Mouse (Mus musculus) urinary bladder, postnatal 25 days (tissue): ENCODE results near the gene Hoxa3.

Experiments
- DNase-seq: peaks from one replicate; pipeline ENCODE4 v3.0.0; 2022; ENCODE audit warnings: low spot score

The Hoxa3 gene

DNA sequence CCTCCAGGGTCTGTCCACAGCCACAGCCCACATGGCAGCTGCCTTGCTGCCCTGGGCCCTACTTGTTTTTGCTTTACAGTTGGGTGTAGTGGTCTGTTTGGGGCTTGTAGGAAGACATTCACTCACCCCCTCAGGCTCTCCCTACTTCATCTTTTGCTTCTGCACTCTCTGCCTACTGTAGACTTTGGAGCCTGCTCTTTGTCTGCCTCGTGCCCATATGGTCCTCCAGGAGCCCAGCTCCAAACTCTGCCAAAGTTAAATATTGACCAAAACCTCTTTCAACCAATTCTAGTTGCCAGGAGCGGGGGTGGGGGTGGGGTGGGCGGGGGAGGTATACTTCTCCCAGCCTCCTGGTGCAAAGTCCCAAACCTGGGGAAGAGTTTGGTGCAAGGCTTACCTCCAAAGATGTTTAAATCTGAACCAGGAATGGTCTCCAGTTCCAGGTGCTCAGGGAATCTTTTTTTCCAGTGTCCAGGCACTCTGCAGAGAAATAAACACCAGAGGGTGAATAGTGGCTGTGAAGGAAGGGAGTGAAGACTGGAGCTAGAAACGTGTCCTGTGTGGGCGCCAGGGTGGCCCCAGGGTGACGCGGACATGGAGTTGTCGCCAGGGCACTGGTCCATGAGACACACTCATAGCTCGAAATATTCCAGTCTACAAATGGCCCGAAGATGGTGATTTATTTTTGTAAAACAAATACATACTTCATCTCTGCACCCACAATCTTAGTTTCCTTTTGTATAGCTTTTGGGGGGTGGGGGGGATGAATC is 29.6 kb downstream of the Hoxa3 start:
- no peak for DNase-seq

DNA sequence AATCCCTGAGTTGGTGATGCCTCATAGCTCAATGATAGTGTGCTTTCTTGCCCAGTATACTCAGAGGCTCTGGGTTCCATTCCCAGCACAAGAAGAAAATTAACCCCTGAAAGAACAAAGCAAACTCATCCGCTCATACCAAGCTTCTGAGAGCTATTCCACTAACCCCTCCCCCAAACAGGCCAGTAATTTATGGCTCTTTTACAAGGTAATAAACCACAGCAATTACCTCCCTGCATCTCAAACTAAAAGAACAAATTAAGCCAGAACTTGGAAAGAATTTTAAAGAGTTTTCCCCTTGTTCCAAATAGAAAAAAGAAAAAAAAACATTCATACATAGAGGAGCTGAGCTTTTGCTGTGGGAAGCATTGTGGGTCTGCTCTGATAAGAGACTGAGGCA is 30.3 kb downstream of the Hoxa3 start:
- DNase-seq = no peak

DNA sequence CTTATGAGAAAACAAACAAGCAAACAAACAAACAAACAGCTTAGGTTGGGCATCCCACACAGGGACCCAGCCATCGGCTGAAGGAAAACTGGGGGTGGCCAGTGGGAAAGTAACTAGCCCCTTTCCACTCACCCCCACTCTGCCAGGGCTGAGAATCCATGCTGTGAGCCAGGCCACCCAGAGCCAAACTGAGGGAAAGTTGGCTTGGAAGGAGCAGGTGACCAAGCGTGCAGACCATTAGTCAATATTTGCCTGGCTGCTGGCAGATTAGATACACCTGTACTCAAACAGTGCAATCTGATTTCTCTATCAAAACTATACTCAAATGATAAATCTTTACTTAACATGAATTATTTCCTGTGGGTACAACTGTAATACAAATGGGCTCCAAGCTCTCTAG is 31.1 kb downstream of the Hoxa3 start:
- DNase-seq = no peak

DNA sequence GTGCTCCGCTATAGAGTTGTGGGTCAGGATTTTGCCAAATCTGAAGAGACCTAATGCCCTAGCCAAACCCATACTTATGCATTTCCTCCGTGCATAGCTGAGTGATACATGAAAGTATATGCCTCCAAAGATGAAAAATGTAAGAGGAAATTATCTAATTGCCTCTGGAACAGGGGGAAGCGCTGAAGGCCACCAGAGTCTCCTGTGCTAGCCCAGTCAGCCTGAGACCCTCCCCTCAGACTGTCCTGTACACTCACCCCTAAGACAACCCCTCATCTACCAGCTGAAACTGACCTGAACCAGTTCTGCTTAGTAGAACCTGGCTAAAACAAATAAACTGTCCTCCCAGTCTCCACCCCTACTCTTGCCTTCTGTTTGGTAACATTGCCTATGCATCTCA is 32.4 kb downstream of the Hoxa3 start:
- DNase-seq = no peak

DNA sequence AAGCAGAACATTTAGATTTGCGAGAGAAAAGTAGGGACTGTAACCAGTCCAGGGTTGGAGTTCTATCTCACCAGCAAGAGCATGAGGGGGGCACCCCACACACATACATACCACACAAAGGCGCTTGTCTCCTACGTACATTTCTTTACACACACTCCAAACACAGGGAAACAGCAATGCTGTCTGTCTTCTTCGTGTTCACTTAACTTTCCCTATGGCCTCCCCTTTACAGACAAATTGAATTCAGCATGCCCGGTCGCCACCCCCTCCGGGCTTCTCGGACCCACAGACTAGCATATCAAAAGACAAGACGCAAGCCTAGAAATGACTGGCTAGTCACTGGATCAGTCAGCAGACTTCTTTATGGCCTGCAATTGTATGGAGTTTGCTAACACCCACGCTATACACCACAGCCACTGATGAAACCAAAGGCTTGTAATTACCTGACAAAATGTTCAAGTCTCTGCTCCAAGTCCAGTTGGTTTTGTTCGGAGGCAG is 32.9 kb downstream of the Hoxa3 start:
- DNase-seq = no peak

DNA sequence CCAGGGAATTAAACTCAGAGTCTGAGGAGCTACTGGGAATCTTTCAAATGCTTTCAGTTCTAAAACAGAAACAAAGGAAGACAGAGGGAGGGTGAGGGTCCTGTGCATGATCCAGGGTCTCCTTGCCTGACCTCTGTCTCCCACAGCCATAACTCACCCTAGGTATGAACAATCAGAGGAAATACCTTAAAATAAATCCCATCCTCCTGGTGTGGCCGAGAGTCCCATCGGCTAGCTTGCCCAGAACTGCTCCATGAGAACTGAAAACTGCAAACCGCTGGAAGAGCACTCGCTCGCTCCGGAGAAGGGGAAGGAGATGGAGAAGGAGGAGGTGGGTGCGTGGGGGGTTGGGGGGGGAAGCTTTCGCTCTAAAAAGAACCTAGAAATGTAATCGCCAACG is 33.4 kb downstream of the Hoxa3 start:
- DNase-seq = no peak

DNA sequence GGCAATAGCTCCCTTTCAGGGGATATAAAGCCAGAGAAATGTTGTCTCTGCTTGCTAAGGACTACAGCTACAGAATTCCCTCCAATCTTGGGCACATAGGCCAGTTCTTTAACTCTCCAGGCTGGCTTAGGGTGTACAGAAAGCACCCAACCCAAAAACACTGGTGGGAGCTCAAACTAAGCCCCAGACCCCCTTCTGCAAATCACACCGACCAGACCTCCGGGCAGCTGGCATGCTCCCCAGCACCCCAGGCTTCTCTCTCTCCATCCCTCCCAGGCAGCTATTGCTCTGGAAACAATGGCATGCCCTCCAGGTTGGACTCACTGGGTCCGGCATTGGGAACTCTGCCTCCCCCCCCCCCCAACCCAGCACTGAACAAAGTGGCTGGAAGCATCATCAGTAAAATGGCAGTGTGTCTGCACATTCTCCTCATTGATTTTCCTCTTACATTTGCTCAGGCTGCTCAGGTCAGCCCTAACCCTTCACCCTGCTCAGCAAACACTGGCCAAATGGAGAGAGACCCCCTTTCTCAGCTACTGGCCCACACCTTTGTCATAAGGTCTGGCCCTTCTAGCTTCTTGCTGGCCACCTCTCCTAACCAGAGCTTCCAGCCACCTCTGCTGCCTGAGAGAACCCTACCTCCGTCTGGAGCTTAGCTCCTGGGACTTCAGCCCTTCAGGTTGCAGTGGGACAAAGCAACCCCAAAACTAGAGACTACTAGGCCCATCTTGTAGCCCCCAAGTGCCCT is 34.0 kb downstream of the Hoxa3 start:
- no peak for DNase-seq

DNA sequence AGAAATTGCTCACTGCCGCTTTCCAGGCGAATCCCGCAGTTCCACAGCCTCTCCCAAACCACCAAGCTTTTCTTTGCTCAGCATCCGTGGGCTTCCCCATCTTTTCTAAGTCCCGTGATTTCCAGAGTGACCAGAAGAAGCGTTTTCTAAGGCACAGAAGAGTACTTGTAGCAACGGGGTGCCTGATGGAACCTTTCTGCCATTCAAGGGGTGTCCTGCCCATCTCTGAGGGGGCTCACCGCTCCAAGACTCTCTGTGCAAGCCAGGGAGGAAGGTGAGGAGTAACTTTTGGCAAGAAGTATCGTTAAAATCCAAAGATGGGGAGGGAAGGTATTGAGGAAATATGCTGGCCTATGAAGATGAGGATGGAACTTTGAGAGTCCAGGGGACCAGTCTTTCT is 35.3 kb downstream of the Hoxa3 start:
- DNase-seq = no peak

DNA sequence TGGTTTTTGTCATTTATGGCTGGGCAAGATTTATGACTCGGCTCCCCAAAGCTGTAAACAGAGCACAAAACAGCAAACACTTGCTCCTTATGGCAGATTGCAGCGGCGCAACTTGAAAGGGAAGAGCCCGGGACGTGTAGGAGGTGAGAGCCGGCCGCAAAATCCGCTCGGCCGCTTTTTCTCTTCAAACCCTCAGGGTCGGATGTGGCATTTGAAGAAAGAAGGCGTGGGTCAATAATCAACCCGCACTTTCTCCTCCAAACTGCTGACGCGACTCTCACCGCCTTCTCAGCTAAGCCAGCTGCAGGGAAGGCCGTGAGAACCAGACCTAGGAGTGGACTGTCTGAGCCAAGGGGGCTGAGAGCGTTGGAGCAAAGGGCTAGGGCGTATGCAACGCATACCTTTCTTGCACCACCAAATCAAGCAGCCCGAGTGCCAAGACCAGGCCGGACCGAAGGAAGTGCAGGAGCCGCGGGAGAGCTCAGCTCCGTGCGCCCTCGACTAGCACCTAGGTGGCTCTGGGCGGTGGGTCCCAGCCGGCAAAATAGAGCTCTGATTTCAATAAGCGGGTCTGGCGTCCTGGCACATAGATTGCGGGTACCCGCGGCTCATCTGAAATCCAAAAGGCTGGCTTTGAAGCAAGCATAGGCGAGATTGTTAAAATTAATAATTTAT is 35.9 kb downstream of the Hoxa3 start, which contains the start of gene 5730596B20Rik:
TSS of gene 5730596B20Rik (plus strand) at position 438 of the 675 bp plus-strand sequence.
- DNase-seq = no peak

DNA sequence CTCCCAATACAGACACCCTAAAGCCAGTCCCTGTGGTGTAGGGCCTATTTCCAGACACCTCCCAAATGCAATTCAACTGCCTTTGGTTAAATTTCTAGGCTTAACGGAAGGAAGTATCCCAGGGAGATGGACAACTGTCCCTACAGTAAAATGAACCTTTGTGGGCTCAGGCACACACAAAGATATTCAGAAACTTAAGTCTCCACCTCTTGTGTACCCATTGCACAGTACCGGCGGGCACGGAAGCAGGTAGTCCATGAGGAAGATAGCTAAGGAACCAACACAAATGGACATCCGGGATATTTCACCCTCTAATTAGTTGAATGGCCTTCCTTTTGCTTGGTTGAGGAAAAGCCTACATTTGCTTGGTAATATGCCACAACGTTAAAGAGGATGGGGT is 36.7 kb downstream of the Hoxa3 start:
- DNase-seq = no peak

DNA sequence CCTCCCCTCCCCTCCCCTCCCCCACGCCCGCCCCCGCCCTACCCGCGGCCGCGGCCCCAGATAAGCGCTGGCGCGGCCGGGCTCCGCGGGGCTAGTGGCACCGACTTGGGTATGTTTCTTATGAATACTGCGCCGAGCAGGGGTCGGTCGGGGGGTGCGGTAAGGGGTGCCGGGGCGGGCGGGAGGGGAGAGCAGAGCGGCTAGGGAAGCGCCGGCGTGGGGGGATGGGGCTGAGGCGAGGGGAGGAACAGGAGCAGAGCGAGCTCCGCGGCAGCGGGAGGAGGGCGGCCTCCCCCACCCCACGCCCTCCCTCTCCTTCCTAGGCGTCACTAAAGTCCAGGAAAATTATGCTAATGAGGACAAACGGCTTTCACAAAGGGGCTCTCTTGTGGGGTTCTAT is 37.3 kb downstream of the Hoxa3 start:
- no peak for DNase-seq

DNA sequence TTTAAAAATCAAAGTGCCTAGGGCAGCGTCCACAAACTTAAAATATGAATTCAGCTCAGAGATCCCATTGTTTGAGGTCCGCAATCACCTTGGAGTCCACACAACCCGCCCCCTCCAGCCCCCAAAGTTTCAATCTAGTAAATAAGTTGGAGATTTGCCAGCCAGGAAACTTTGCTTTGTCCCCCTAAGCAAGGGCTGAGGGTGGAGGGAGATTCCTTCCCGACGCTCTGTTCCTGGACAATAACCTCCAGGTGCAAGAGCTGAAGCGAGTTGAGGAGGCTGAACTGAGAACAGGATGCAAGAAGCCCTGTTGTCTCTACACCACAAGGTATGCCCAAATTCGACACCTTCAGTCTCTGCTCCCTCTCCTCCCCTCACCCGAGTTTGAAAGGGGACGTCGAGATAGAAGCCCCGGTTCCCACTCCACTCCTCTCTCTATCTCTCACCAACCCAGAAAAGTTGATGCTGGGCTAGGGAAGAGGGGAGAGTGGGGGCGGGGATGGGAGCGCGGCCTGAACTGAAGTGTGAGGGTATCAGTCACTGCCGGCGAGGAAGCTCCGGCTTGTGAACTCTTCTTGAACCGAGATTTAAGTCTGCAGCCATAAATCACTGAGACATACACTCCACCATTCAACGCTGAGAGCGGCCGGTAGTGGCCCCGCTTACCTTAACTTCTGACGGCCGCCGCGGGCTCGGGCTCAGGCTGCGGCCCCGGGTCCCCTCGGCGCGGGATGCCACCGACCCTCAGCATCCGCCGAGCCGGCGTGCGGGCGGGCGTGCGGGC is 38.0 kb downstream of the Hoxa3 start:
- no peak for DNase-seq

DNA sequence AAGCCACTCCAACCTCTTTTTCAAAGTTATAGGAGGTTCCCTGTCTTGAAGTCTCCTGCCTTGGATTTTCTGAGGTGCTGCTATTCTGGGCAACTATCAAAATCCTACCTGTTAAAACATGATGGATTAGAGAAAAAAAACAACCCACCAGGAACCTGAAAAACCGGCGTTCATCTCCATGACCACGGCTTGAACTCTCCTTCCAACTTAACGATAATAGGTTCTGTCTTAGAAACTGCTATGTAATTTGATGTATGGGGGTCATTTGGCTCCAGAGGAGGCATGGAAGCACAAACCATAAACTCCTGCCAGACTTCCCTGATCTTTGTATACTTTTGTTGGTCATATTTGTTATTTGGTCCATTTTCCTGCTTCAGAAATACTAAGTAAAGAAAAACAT is 39.5 kb downstream of the Hoxa3 start:
- DNase-seq = no peak

DNA sequence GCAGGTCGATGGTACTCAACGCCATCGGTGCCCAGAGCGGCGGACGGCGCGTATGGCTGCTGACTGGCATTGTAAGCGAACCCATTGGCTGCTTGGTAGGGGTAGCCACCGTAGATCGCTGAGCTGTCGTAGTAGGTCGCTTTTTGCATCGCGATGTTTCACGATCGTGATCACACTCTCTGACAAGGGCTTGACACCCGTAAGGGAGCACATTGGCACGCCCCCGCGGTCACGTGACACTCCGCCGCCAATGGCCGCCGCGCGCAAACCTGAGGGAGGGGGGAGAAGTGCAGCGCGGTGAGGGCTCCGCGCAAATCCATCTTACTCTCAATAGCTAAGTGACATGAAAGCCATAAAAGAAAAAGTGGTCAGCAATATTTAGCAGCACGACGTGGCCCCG is 40.6 kb downstream of the Hoxa3 start:
- DNase-seq = peak; percentile 78

DNA sequence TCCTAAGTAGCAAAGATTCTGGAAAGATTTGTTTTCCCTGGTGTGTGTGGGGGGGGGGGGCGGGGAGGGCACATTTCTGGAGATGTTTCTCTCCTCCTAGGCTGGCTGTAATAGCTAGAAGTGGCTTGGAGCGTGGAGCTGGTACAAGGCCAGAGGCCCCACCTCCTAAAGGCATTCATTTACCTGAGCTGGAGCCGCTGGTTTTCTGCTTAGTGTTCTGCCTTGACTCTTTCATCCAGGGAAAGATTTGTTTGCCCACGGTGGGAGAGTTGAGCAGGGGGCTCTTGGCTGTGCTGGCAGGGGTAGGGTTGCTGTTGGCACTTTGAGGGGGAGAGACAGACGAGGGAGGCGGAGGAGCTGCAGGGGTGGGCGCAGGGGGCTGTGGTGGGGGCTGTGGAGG is 41.2 kb downstream of the Hoxa3 start:
- DNase-seq = no peak

DNA sequence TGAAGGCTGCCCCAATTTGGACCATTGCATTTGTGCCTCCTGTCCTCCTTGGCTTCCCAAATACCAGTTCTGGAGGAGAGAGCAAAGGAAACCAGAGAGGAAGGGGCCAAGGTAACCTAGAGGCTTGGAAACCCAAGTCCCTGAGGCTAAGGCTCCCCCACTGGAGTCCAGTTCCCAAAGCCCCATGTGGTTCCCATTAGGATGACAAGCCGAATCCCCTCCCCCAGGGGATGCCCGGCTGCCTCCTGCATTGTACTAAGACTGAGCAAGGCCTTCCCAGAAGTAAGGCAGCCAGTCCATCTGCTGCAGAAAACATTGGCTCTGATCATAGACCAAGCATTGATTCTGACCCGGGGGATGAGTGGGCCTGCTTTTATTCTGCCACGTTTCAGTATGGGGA is 41.8 kb downstream of the Hoxa3 start:
- no peak for DNase-seq

DNA sequence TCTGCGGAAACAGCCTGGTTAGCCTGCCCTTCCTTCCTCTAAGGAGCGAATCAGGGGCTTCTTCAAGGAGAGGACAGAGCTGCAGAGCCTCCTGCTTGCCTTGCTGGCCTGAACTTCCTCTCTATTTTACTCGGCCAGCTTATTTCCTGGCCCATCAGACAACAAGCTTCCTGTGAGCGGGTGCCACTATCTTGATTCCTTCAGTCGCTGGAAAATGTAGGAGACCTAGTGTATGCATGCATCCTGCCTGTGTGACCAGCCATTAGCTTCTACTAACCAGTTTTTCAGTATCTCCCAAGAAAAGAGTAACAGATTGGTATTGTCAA is 42.3 kb downstream of the Hoxa3 start:
- DNase-seq = no peak

DNA sequence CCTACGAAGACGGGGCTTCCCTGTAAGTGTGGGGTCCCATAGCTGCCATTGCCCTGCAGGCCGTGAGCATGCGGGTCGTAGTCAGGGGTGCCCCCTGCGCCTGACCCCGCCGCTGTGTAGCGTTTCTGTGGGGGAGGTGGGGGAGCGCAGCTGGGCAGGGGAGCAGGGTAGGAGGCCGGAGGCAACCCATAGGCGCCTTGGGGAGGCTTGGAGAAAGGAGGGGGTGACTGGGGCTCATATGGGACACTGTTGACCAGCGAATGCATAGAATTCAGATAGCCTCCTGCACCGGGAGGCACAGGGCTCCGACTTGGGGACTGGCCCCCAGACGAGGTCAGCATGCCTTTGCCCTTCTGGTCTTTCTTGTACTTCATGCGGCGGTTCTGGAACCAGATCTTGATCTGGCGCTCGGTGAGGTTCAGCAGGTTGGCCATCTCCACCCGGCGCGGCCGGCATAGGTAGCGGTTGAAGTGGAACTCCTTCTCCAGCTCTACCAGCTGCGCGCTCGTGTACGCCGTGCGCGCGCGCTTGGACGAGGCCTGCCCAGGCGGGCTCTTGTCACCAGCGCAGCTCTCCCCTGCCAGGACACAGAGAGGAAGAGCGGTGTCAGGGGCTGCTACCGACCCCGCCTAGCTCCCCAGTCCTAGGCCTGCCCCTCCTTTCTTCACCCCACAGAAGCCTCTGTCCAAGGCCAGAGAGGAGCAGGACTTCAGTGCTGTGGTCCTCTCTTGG is 42.8 kb downstream of the Hoxa3 start:
- DNase-seq = no peak

DNA sequence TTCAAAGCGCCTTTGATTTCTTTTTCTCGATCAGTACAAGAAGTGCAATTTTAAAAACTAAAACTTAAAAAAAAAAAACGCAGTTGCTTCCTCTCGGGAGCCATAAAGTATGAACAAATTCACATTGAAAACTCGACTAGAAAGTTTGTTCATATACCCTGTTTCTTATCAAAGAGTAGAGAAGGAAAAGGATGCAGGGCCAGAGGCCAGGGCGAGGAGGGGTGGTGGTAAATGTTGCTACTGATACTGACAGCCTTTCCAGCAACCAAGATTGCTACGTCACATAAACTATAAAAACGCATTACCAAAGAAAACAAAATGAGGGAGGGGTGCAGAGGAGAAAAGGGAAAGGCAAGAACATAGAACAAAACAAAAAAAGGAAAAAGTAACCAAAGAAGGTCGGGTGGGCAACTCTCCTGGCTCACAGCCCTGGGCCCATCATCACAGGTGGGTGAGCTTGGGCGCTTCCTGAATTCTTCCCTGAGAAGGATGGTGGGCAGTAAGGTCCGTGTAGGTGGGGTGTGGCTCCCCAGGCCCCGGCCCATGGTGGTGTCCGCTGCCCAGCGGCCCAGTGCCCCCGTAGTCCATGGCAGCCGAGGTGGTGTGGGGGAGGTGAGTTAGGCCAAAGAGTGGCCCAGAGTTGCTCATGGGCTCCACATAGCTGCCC is 43.5 kb downstream of the Hoxa3 start:
- no peak for DNase-seq

DNA sequence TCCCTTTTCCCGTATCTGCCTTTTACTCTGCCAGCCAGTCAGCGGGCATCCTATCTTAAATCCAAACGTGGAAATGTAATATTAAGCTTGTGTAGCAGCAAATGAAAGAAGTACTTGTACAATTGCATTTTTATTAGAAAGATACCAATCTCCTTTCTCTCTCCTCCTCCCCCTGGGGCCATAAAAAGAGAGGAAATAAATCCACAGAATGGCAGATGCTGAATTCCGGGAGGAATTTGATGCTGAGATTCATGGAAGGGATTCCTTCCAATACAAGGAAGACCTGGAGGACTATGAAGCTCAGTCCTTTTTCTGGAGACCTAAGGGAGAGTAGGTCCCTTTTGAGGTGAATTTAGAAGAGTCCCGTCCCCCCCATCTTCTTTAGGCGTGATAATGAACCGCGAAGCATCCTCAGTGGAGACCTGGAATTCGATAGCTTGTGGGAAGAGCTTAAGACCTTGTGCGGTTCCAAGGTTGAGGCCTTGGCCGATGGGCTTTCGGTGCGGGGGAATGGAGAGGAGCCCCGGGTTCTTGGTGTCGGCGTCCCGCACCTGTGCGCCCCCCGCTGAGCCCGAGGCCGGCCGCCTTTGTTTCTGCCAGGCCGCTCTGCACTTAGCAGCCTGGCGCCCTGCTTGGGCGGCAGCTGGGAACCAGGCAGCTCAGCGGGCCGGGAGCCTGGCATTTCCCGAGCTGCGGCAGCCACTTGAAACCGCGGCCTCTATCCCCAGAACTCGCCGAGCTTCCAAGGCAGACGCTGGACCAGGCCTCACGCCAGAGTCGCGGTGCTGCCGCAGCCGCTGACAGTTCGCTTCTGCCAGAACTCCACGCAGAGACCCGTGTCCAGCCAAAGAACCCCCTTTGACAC is 44.7 kb downstream of the Hoxa3 start:
- no peak for DNase-seq
